Mouse (Mus musculus) myocyte (in vitro differentiated cells): Measurements from ENCODE around the gene Pld1.

Source experiments
- CEBPB ChIP-seq: IDR thresholded peaks from 2 replicates; pipeline ENCODE4 v1.6.1; 2011; ENCODE audit warnings: mild to moderate bottlenecking, moderate library complexity; ENCODE audit not compliant: poor library complexity, insufficient read depth, severe bottlenecking
- MAX ChIP-seq: IDR thresholded peaks from one replicate; pipeline ENCODE4 v1.6.1; 2011; ENCODE audit warnings: low read depth, mild to moderate bottlenecking, control low read depth
- MYOG ChIP-seq, 3 experiments: IDR thresholded peaks; one replicate each; pipeline ENCODE4 v1.6.1; 2011; ENCODE audit warnings: control low read depth in 2 of 3, low read depth in 2 of 3, mild to moderate bottlenecking in 2 of 3; ENCODE audit not compliant: insufficient read length in 2 of 3, control insufficient read depth in 1 of 3, insufficient read depth in 1 of 3
- POLR2A ChIP-seq: IDR thresholded peaks from one replicate; pipeline ENCODE4 v1.6.1; 2011; ENCODE audit warnings: low read depth, mild to moderate bottlenecking, control low read depth, moderate library complexity; ENCODE audit not compliant: insufficient read length
- POLR2AphosphoS2 ChIP-seq: IDR thresholded peaks from one replicate; pipeline ENCODE4 v1.6.1; 2011; ENCODE audit warnings: low read depth, control low read depth; ENCODE audit not compliant: insufficient read length
- TCF3 ChIP-seq: IDR thresholded peaks from one replicate; pipeline ENCODE4 v1.6.1; 2011; ENCODE audit warnings: low read depth, control low read depth; ENCODE audit not compliant: insufficient read length
- USF1 ChIP-seq: IDR thresholded peaks from one replicate; pipeline ENCODE4 v1.6.1; 2011; ENCODE audit warnings: low read depth, mild to moderate bottlenecking, control low read depth, moderate library complexity

DNA sequence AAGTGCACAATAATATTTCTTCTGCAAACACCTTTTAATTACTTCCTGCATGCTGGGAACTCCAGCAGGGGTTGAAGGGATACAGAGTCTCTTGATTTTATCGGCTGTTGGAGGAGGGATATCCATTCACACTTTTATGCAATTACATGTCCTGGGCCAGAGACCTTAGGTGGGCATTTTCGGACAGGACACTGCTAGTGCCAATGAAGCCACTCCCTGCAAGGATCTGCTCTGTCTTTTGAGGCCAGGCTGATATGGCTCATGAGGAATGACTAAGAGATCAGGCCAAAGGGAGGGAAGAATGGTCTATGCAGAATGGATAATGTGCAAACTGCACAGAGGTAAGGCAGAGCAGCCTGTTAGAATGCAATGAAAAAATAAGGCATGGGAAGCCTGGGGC is 145.8 kb downstream of the Pld1 start:
- TF ChIP-seq POLR2A (no peak), MYOG (IDR thresholded peaks at IDR 0.05; ENCODE audit: control insufficient read depth in 1 of 3, insufficient read depth in 1 of 3, insufficient read length in 2 of 3, low read depth in 2 of 3) (no peak), CEBPB (no peak), POLR2AphosphoS2 (no peak), MAX (no peak), USF1 (no peak), TCF3 (no peak)
